Mouse (Mus musculus): Measurements from ENCODE around the gene Cdc34. TPM values are rescaled to one million over a fixed set of nuclear protein-coding genes. Genes with fewer than 3 reads are reported as not detected.

The Cdc34 gene
- polyA plus RNA-seq, 1 experiment from 2014 or later, result 64.3 TPM

- no peak overlapping the region for H3K4me3 ChIP-seq (ENCODE audit: low read depth, low read length)
- no peak overlapping the region for H3K9ac ChIP-seq (replicated peaks; ENCODE audit: low read depth)
- H3K36me3 ChIP-seq (ENCODE audit: insufficient read depth, low read length), result no peaks in the 10 kb centered on the region
- H3K27me3 ChIP-seq (replicated peaks; ENCODE audit: insufficient read depth, low read length), result no peaks in the 10 kb centered on the region
- TF ChIP-seq EP300 (IDR thresholded peaks at IDR 0.05) (no peak), CTCF (IDR thresholded peaks at IDR 0.05) (no peak)
- no peak overlapping the region for H3K4me2 ChIP-seq (replicated peaks; ENCODE audit: low read depth, low read length)
- no peak overlapping the region for H3K27ac ChIP-seq (ENCODE audit: low read length)
- no peaks in the 10 kb centered on the region for H3K9me3 ChIP-seq (ENCODE audit: low read length)
- ATAC-seq, result no peak
- 46% methylated on average over 3 of the region's 3 CpGs for WGBS
- H3K4me1 ChIP-seq (ENCODE audit: insufficient read depth, low read depth, low read length), result no peaks in the 10 kb centered on the region
- DNase-seq (ENCODE audit: low spot score), result no peak
These were observed 20.1 kb upstream of the Cdc34 start for GRCm38 (mm10) chr10:79661861-79662260.

GRCm38 (mm10) chr10:79664131-79664665 lies 17.8 kb upstream of the Cdc34 start, which contains the start of gene Madcam1:
TSS of gene Madcam1 (plus strand) at chr10:79664559.
- Histone ChIP-seq H3K36me3 (ENCODE audit: insufficient read depth, low read length) (no peaks in the 10 kb centered on the region), H3K27ac (ENCODE audit: low read length) (no peak within 1 kb of the TSS), H3K4me3 (ENCODE audit: low read depth, low read length) (no peak within 1 kb of the TSS), H3K27me3 (replicated peaks; ENCODE audit: insufficient read depth, low read length) (no peaks in the 10 kb centered on the region), H3K9ac (replicated peaks; ENCODE audit: low read depth) (no peak within 1 kb of the TSS), H3K9me3 (ENCODE audit: low read length) (no peaks in the 10 kb centered on the region), H3K4me2 (replicated peaks; ENCODE audit: low read depth, low read length) (no peak within 1 kb of the TSS), H3K4me1 (ENCODE audit: insufficient read depth, low read depth, low read length) (no peaks in the 10 kb centered on the region)
- TF ChIP-seq CTCF (IDR thresholded peaks at IDR 0.05), result peak; percentile 93
- no peak for TF ChIP-seq EP300 (IDR thresholded peaks at IDR 0.05)
- DNase-seq (ENCODE audit: low spot score) (peak; percentile 65), ATAC-seq (0 out of 2 replicates have a peak, but pooled peaks have one; percentile 14)
- 11% methylated on average over 13 of the region's 13 CpGs for WGBS

- DNase-seq (ENCODE audit: low spot score) (no peak), ATAC-seq (no peak)
- Histone ChIP-seq H3K9me3 (ENCODE audit: low read length) (no peaks in the 10 kb centered on the region), H3K4me2 (replicated peaks; ENCODE audit: low read depth, low read length) (no peak overlapping the region), H3K36me3 (ENCODE audit: insufficient read depth, low read length) (no peaks in the 10 kb centered on the region), H3K9ac (replicated peaks; ENCODE audit: low read depth) (no peak overlapping the region), H3K4me3 (ENCODE audit: low read depth, low read length) (no peak overlapping the region), H3K4me1 (ENCODE audit: insufficient read depth, low read depth, low read length) (peaks cover 4% of the 10 kb centered on the region; the same call in 1 of the 2 replicates), H3K27me3 (replicated peaks; ENCODE audit: insufficient read depth, low read length) (no peaks in the 10 kb centered on the region), H3K27ac (ENCODE audit: low read length) (no peak overlapping the region)
- TF ChIP-seq CTCF (IDR thresholded peaks at IDR 0.05), result no peak
- no peak for TF ChIP-seq EP300 (IDR thresholded peaks at IDR 0.05)
- 78% methylated on average over 8 of the region's 8 CpGs for WGBS
These were observed 16.9 kb upstream of the Cdc34 start for GRCm38 (mm10) chr10:79665051-79665450.

GRCm38 (mm10) chr10:79666493-79666892 lies 15.5 kb upstream of the Cdc34 start:
- H3K4me1 ChIP-seq (ENCODE audit: insufficient read depth, low read depth, low read length), result peaks cover 10% of the 10 kb centered on the region; the same call in 1 of the 2 replicates
- H3K9ac ChIP-seq (replicated peaks; ENCODE audit: low read depth), result no peak overlapping the region
- no peak for DNase-seq (ENCODE audit: low spot score)
- no peak for ATAC-seq
- H3K27ac ChIP-seq (ENCODE audit: low read length), result no peak overlapping the region
- TF ChIP-seq CTCF (IDR thresholded peaks at IDR 0.05) (no peak), EP300 (IDR thresholded peaks at IDR 0.05) (no peak)
- H3K4me2 ChIP-seq (replicated peaks; ENCODE audit: low read depth, low read length), result no peak overlapping the region
- no peaks in the 10 kb centered on the region for H3K9me3 ChIP-seq (ENCODE audit: low read length)
- H3K4me3 ChIP-seq (ENCODE audit: low read depth, low read length), result no peak overlapping the region
- H3K36me3 ChIP-seq (ENCODE audit: insufficient read depth, low read length), result no peaks in the 10 kb centered on the region
- 66% methylated on average over 9 of the region's 9 CpGs for WGBS
- H3K27me3 ChIP-seq (replicated peaks; ENCODE audit: insufficient read depth, low read length), result no peaks in the 10 kb centered on the region

GRCm38 (mm10) chr10:79668076-79668475 lies 13.9 kb upstream of the Cdc34 start:
- DNase-seq (ENCODE audit: low spot score) (no peak), ATAC-seq (no peak)
- Histone ChIP-seq H3K27ac (ENCODE audit: low read length) (no peak overlapping the region), H3K9me3 (ENCODE audit: low read length) (no peaks in the 10 kb centered on the region), H3K4me1 (ENCODE audit: insufficient read depth, low read depth, low read length) (peaks cover 10% of the 10 kb centered on the region; the same call in 1 of the 2 replicates), H3K36me3 (ENCODE audit: insufficient read depth, low read length) (no peaks in the 10 kb centered on the region), H3K27me3 (replicated peaks; ENCODE audit: insufficient read depth, low read length) (no peaks in the 10 kb centered on the region), H3K9ac (replicated peaks; ENCODE audit: low read depth) (no peak overlapping the region), H3K4me3 (ENCODE audit: low read depth, low read length) (no peak overlapping the region), H3K4me2 (replicated peaks; ENCODE audit: low read depth, low read length) (no peak overlapping the region)
- 81% methylated on average over 5 of the region's 5 CpGs for WGBS
- TF ChIP-seq CTCF (IDR thresholded peaks at IDR 0.05) (no peak), EP300 (IDR thresholded peaks at IDR 0.05) (no peak)

GRCm38 (mm10) chr10:79668771-79669575 lies 13.0 kb upstream of the Cdc34 start, which contains the start of gene Tpgs1:
TSS of gene Tpgs1 (plus strand) at chr10:79669369.
- peak within 1 kb of the TSS; percentile 69 for H3K4me2 ChIP-seq (replicated peaks; ENCODE audit: low read depth, low read length)
- H3K4me1 ChIP-seq (ENCODE audit: insufficient read depth, low read depth, low read length), result peaks cover 10% of the 10 kb centered on the region; the same call in 1 of the 2 replicates
- no peaks in the 10 kb centered on the region for H3K9me3 ChIP-seq (ENCODE audit: low read length)
- H3K27ac ChIP-seq (ENCODE audit: low read length), result peak within 1 kb of the TSS; percentile 88
- peak within 1 kb of the TSS; percentile 45 for H3K9ac ChIP-seq (replicated peaks; ENCODE audit: low read depth)
- peak; percentile 63 for TF ChIP-seq EP300 (IDR thresholded peaks at IDR 0.05)
- peak; percentile 91 for TF ChIP-seq CTCF (IDR thresholded peaks at IDR 0.05)
- ATAC-seq (peak; percentile 91), DNase-seq (ENCODE audit: low spot score) (peak; percentile 96)
- WGBS, result under 1% methylated on average over 44 of the region's 45 CpGs
- no peaks in the 10 kb centered on the region for H3K36me3 ChIP-seq (ENCODE audit: insufficient read depth, low read length)
- peak within 1 kb of the TSS; percentile 88 for H3K4me3 ChIP-seq (ENCODE audit: low read depth, low read length)
- no peaks in the 10 kb centered on the region for H3K27me3 ChIP-seq (replicated peaks; ENCODE audit: insufficient read depth, low read length)
